Mouse (Mus musculus) heart, embryonic 12.5 days (tissue): Measurements from ENCODE around the gene Nbeal1. TPM values are rescaled to one million over a fixed set of nuclear protein-coding genes. Genes with fewer than 3 reads are reported as not detected.
A peak's percentile ranks its signal among the peaks of the same experiment; 100 is the strongest.
"Not testable (repeated sequence)": the region's sequence is repeated elsewhere in the genome, so short reads cannot be mapped to it uniquely, and the experiment has no call there.

Experiments used
- ATAC-seq: fragments of 200-750 bp; cut with Nextera tagmentation; 2 replicates; pipeline ENCODE4 v1.8.0; 2017; ENCODE audit warnings: moderate TSS enrichment, moderate library complexity; ENCODE audit not compliant: insufficient number of reproducible peaks, low FRiP score
- H3K27ac ChIP-seq: fragments of 300-500 bp; sonication (generic); 2 replicates; pipeline ENCODE4 v1.5.1; 2016; ENCODE audit warnings: mild to moderate bottlenecking, moderate library complexity; ENCODE audit not compliant: poor library complexity, severe bottlenecking
- H3K27me3 ChIP-seq: fragments of 300-500 bp; sonication (generic); replicated peaks from 2 replicates; pipeline ENCODE4 v1.6.1; 2016; ENCODE audit warnings: mild to moderate bottlenecking, moderate library complexity
- H3K36me3 ChIP-seq: fragments of 300-500 bp; sonication (generic); 2 replicates; pipeline ENCODE4 v1.6.1; 2016; ENCODE audit warnings: mild to moderate bottlenecking, moderate library complexity
- H3K4me1 ChIP-seq: fragments of 300-500 bp; sonication (generic); replicated peaks from 2 replicates; pipeline ENCODE4 v1.6.1; 2016; ENCODE audit warnings: mild to moderate bottlenecking
- H3K4me2 ChIP-seq: fragments of 300-500 bp; sonication (generic); 2 replicates; pipeline ENCODE4 v1.6.1; 2016; ENCODE audit warnings: mild to moderate bottlenecking, moderate library complexity
- H3K4me3 ChIP-seq: fragments of 300-500 bp; sonication (generic); 2 replicates; pipeline ENCODE4 v1.5.1; 2016; ENCODE audit warnings: mild to moderate bottlenecking
- H3K9ac ChIP-seq: fragments of 300-500 bp; sonication (generic); 2 replicates; pipeline ENCODE4 v1.6.1; 2016; ENCODE audit warnings: mild to moderate bottlenecking, moderate library complexity
- H3K9me3 ChIP-seq: fragments of 300-500 bp; sonication (generic); replicated peaks from 2 replicates; pipeline ENCODE4 v1.6.1; 2016; ENCODE audit warnings: mild to moderate bottlenecking, moderate library complexity
- WGBS: fragments of 180-500 bp; shearing (Covaris S2); methylation state at CpG from one replicate; pipeline ENCODE4 v1.1.7; 2016; 5-methylcytosine and 5-hydroxymethylcytosine counted together
- polyA plus RNA-seq: library from polyadenylated mRNA; unstranded; fragments of >200 nt; fragmentation: Nextera tagmentation; extraction: Ambion mirVana; gene quantifications from 2 replicates; pipeline ENCODE4 v1.2.1, GENCODE M21; 2016

Gene Nbeal1
- 12.9 and 13.5 TPM in 2 replicates for polyA plus RNA-seq

DNA sequence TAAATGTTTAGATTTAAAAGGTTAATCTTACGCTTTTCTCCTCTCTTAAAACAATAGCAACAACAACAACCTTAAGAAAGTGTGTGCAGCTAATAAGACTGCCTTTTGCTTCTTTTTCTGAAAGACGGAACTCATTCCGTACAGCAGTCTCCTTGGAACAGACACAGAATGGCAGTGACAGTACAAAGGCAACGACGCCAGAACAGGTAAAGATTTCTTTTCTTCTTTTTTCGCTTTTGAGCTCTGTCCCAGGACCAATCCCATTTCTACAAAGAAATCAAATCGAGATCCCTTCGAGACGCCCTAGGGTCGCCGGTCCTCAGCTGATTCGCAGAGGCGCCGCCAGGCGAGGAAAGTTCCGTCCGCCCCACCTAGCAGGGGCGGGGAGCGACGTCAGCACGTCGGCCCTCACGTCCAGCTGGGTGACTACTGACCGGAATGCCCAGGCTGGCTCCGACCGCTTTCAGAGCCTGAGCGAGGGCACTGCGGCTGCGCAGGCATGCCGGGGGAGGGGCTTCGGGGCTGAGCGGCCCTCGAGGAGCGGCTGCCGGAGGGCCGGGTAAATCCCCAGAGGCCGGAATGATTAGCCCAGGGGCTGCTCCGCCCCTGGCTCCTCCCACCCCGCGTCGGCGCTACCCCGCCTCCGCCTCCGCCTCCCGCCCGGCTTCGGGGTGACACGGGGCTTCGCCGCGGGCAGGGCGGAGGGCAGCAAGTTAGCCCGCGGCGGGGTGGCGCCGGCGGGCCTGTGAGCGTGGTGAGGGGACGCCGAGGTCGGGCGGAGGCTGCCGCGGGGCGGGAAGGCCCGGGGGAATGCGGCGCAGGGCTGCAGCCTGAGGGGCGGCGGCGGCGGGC, at the start of gene Nbeal1:
Gene Nbeal1 (plus strand): TSS at position 668 of the 852 bp plus-strand sequence.
- under 1% methylated on average over 70 of the region's 74 CpGs for WGBS
- Histone ChIP-seq H3K9me3 (no peaks in the 10 kb centered on the region), H3K27me3 (no peaks in the 10 kb centered on the region), H3K4me3 (peak within 1 kb of the TSS; percentile 81), H3K27ac (peak within 1 kb of the TSS; percentile 98), H3K4me2 (peak within 1 kb of the TSS; percentile 70), H3K9ac (peak within 1 kb of the TSS; percentile 95), H3K36me3 (no peaks in the 10 kb centered on the region), H3K4me1 (peaks cover 9% of the 10 kb centered on the region)
- peak; percentile 99 for ATAC-seq

DNA sequence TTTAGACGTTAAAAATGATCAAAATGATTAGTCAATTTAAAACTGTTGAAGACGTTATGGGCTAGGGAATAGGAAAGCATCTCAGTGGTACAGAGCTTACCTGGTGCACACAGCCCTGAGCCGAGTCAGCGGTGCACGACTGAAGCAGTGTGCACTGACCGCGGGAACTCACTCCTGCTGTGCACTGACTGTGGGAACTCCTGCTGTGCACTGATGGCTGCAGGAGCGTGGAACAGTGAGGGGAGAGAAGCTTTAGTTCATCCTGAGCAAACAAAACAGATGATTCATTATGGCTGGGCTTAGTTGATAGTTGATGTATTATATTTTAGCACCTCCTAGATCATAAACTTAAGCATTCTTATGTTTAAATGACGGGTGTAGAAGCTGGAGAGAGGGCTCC, 43.1 kb upstream of the Nbeal1 start:
- H3K9me3 ChIP-seq = no peaks in the 10 kb centered on the region
- no peak overlapping the region for H3K4me3 ChIP-seq
- no peak overlapping the region for H3K9ac ChIP-seq
- no peak overlapping the region for H3K4me2 ChIP-seq
- H3K27ac ChIP-seq = no peak overlapping the region
- peaks cover 26% of the 10 kb centered on the region for H3K36me3 ChIP-seq
- WGBS = 53% methylated on average over 9 of the region's 9 CpGs
- no peaks in the 10 kb centered on the region for H3K27me3 ChIP-seq
- no peaks in the 10 kb centered on the region for H3K4me1 ChIP-seq
- ATAC-seq = no peak

DNA sequence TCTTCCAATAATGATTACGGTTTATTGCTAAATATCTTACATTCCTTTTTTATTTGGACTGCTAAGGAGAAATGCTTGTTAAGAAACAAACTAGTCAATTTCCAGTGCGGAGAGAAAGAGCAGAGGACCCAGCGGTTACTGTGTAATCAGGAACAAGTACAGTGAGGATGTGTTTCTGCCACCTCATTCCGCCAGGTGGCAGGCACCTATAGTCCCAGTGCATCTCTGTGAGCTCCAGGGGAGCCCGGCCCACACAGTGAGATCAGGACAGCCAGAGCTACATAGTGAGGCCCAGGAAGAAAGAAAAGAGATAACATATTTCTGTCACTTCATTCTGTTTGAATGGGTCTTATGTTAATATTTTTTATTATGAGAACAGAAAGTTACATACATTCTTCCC, 27.7 kb upstream of the Nbeal1 start:
- H3K4me2 ChIP-seq = no peak overlapping the region
- no peaks in the 10 kb centered on the region for H3K9me3 ChIP-seq
- no peak overlapping the region for H3K27ac ChIP-seq
- H3K4me1 ChIP-seq = no peaks in the 10 kb centered on the region
- H3K4me3 ChIP-seq = no peak overlapping the region
- H3K27me3 ChIP-seq = no peaks in the 10 kb centered on the region
- WGBS = 65% methylated on average over 5 of the region's 5 CpGs
- no peak for ATAC-seq
- H3K36me3 ChIP-seq = peaks cover 6% of the 10 kb centered on the region
- H3K9ac ChIP-seq = no peak overlapping the region

DNA sequence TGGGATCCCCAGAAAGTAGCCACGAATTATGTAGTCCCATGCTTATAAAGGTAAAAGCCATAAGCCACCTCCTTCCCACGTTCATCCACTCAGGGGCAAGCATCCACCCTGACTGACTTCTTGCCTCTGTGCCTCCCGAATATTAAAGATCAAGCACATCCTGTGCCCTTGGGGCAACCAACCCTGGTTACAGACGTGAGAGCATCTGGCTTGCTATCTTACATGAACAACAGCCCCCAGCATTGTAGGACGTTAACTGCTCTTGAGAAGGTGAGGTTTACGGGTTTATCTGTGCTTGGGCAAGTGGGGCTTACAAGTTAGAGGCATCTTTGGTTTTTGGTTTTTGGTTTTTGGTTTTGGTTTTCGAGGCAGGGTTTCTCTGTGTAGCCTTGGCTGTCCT, 23.7 kb upstream of the Nbeal1 start:
- H3K27me3 ChIP-seq = no peaks in the 10 kb centered on the region
- no peak for ATAC-seq
- H3K4me3 ChIP-seq = no peak overlapping the region
- H3K9ac ChIP-seq = no peak overlapping the region
- H3K4me1 ChIP-seq = no peaks in the 10 kb centered on the region
- 78% methylated on average over 7 of the region's 7 CpGs for WGBS
- H3K9me3 ChIP-seq = no peaks in the 10 kb centered on the region
- H3K36me3 ChIP-seq = no peaks in the 10 kb centered on the region
- no peak overlapping the region for H3K27ac ChIP-seq
- no peak overlapping the region for H3K4me2 ChIP-seq

DNA sequence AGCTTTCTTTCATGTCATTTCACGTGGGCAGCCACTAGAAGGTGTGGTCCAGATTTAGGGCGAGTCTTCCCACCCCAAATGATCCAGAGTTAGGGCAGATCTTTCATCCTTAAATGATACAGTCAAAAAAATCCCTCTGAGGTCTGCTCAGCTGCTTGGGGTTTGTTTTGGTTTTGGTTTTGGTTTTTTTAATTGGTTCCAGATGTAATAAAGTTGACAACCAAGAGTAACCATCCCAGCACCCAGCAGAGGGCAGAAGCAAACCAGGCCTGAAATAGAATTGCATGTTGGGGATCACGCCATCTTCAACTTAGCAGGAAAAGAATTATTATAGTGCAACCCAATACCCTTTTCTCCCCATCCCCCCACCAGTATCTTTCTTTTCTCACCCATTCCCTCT, 22.0 kb upstream of the Nbeal1 start:
- H3K36me3 ChIP-seq = no peaks in the 10 kb centered on the region
- ATAC-seq = no peak
- H3K4me3 ChIP-seq = no peak overlapping the region
- H3K27ac ChIP-seq = no peak overlapping the region
- no peaks in the 10 kb centered on the region for H3K9me3 ChIP-seq
- no peaks in the 10 kb centered on the region for H3K27me3 ChIP-seq
- 53% methylated on average over 3 of the region's 3 CpGs for WGBS
- H3K4me2 ChIP-seq = no peak overlapping the region
- H3K9ac ChIP-seq = no peak overlapping the region
- H3K4me1 ChIP-seq = no peaks in the 10 kb centered on the region

DNA sequence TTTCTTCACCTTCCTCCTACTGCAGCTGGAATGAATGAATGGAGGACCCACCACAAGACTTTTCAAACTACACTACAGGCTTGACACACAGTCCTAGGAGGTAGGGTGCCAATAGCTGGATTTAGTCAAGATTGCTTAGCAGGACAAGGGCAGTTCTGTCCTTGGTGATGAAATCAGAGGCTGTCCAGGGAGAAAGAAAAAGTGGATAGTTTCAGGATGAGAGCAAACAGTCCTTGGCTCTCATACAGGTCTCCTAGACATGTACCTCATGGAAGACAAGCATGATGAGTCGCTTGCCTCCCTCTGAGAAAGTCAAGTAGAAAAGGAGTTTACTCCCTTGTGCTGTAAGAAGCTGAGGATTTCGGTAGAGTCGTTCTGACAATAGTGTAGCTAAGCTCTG, 16.7 kb upstream of the Nbeal1 start:
- Histone ChIP-seq H3K27me3 (no peaks in the 10 kb centered on the region), H3K4me3 (no peak overlapping the region), H3K9ac (no peak overlapping the region), H3K4me1 (no peaks in the 10 kb centered on the region), H3K27ac (no peak overlapping the region), H3K4me2 (no peak overlapping the region), H3K9me3 (no peaks in the 10 kb centered on the region), H3K36me3 (no peaks in the 10 kb centered on the region)
- no peak for ATAC-seq
- 86% methylated on average over 3 of the region's 3 CpGs for WGBS

DNA sequence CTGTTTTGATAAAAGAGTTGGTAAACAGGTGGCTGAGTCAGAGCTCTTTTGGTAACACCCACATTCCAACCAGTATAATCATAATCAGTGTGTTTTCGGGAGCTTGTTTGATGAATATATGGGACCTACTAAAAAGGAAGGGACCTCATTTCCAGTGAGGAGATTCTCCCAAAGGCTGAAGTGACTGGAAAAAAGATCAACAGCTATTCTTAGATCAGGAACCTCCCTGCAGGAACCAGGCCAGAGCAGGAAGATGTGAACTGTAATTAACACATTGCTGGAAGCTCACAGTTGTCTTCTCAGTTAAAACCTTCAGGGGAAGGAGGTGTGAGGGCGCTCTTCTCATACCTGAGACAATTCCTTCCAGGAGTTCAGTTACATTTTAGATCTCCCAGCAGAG, 10.8 kb upstream of the Nbeal1 start:
- H3K4me3 ChIP-seq = no peak overlapping the region
- no peaks in the 10 kb centered on the region for H3K9me3 ChIP-seq
- H3K4me2 ChIP-seq = no peak overlapping the region
- H3K36me3 ChIP-seq = no peaks in the 10 kb centered on the region
- 65% methylated on average over 2 of the region's 2 CpGs for WGBS
- H3K9ac ChIP-seq = no peak overlapping the region
- H3K27me3 ChIP-seq = no peaks in the 10 kb centered on the region
- H3K27ac ChIP-seq = no peak overlapping the region
- H3K4me1 ChIP-seq = no peaks in the 10 kb centered on the region
- ATAC-seq = no peak

DNA sequence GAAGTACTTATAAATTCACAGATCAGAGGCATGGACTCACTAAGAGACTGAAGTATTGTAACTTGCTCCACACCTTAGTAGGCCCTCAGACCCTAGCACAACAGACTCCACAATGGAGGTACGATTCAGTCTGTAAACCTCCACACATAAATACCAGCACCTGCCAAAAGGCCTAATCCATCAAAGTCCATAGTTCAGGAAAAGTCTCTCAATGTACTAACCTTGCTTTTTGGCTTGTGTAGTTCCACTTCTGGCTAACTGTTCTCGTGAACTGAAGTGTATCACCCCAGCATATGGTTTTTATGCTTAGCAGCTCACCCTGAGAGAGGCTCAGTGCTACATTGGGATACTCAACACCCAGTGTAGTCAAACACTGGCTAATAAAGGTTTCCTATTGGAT, 10.1 kb upstream of the Nbeal1 start:
- no peaks in the 10 kb centered on the region for H3K9me3 ChIP-seq
- no peak overlapping the region for H3K9ac ChIP-seq
- no peaks in the 10 kb centered on the region for H3K27me3 ChIP-seq
- no peaks in the 10 kb centered on the region for H3K4me1 ChIP-seq
- no peak overlapping the region for H3K4me3 ChIP-seq
- no peaks in the 10 kb centered on the region for H3K36me3 ChIP-seq
- ATAC-seq = no peak
- no peak overlapping the region for H3K27ac ChIP-seq
- H3K4me2 ChIP-seq = no peak overlapping the region
- WGBS = 83% methylated on average over 2 of the region's 2 CpGs

DNA sequence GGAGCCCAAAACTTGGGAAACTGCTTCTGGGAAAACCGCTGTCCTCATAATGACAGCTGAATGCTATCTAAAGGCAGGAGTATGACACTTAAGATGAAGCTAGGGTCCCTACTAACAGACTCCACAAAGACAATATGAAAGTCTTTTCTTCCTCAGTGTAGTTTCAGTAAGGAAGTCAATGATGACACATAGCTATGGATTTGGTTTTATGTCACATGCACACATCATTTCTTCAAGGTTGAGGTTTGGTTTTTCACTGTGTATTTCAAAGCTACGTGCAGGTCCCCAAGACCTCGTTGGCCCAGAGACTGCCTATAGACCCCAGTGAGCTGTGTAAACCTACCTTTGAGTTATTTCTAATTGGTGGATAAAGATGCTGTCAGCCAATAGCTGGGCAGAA, 7.3 kb upstream of the Nbeal1 start:
- Histone ChIP-seq H3K9ac (no peak overlapping the region), H3K4me1 (no peaks in the 10 kb centered on the region), H3K36me3 (no peaks in the 10 kb centered on the region), H3K27ac (no peak overlapping the region), H3K9me3 (no peaks in the 10 kb centered on the region), H3K4me2 (no peak overlapping the region), H3K27me3 (no peaks in the 10 kb centered on the region), H3K4me3 (no peak overlapping the region)
- ATAC-seq = no peak
- 84% methylated on average over 3 of the region's 3 CpGs for WGBS

DNA sequence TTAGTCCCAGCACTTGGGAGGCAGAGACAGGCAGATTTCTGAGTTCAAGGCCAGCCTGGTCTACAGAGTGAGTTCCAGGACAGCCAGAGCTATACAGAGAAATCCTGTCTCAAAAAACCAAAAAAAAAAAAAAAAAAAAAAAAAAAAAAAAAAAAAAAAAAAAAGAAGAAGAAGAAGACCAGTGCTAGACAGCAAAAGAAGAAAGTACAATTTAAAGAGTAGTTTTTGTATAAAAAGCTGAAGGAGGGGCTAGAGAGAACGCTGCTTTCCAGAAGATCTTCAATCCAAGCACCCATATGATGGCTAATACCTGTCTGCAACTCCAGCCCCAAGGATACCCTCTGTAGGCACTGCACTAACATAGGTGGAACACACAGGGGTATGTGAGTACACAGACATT, 2.6 kb upstream of the Nbeal1 start:
- not testable (repeated sequence) for H3K9ac ChIP-seq, H3K27ac ChIP-seq, H3K27me3 ChIP-seq, H3K4me1 ChIP-seq, H3K4me2 ChIP-seq, H3K9me3 ChIP-seq, ATAC-seq, H3K36me3 ChIP-seq, H3K4me3 ChIP-seq
- WGBS = 80% methylated on average over 1 of the region's 1 CpGs

DNA sequence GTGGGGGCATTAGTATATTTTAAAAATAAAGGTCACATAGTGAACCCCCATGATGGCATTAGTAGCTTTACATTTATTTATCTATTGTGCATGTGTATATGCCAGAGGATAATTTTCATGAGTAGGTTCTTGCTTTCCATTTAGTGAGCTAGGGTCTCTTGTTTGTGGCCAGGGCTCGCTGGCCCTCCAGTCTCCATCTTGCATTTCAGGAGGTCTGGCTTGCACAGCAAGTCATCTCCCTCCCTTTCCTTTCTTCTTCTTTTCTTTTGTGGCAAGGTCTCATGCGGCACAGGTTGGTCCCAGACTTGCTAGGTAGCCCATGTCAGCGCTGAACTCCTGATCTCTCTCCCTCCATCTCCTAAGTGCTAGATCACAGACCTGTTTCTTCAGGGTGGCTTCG, 1.0 kb upstream of the Nbeal1 start:
- Histone ChIP-seq H3K9ac (peak overlapping the region; percentile 47), H3K4me3 (peak overlapping the region; percentile 81), H3K4me2 (peak overlapping the region; percentile 64), H3K36me3 (no peaks in the 10 kb centered on the region), H3K27me3 (no peaks in the 10 kb centered on the region), H3K27ac (no peak overlapping the region), H3K4me1 (peaks cover 9% of the 10 kb centered on the region), H3K9me3 (no peaks in the 10 kb centered on the region)
- no peak for ATAC-seq
- WGBS = 23% methylated on average over 4 of the region's 4 CpGs

DNA sequence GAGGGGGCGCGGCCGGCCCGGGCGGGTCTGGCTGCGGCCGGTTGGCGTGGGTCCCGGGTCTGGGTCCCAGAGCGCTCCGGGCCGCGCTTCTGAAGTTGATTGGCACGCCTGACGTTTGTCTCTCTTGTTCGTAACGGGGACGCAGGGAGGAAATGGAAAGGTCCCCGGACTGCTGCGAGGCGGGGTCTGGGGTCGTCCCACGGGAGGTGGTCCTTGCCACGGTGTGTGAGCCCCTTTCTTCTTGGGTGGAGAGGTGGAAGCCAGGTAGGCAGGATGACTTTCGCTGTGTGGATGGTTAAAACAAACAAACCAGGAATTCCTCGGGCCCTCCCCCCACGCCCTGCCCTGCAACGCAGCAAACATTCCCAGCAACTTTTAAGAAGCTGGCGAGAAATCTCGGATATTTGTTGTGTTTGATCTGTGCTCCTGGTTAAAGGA, 404 bp downstream of the Nbeal1 start:
- H3K4me2 ChIP-seq = peak overlapping the region; percentile 70
- peak; percentile 19 for ATAC-seq
- under 1% methylated on average over 30 of the region's 30 CpGs for WGBS

More for the DNA sequence above, 404 bp downstream of the Nbeal1 start:
- H3K4me1 ChIP-seq = peaks cover 9% of the 10 kb centered on the region
- no peaks in the 10 kb centered on the region for H3K9me3 ChIP-seq
- H3K36me3 ChIP-seq = no peaks in the 10 kb centered on the region
- peak overlapping the region; percentile 95 for H3K9ac ChIP-seq
- peak overlapping the region; percentile 81 for H3K4me3 ChIP-seq
- peak overlapping the region; percentile 98 for H3K27ac ChIP-seq
- H3K27me3 ChIP-seq = no peaks in the 10 kb centered on the region
